Mouse (Mus musculus): ENCODE measurements around the gene Olfr693.

DNA sequence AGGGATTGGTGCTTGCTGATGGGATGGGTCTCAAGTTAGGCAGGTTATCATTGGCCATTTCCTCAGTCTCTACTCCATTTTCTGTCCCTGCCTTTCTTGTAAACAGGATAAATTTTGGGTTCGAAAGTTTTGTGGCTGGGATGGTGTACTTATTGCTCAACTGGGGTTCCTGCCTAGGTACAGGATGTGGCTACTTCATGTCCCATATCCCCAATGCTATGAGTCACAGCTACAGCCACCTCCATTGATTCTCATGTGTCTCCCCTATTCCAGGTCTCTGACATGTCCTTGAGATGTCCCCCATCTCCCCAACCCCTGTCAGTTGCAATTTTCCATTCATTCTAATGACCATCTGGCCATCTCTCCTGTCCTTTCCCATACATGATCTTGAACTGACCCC, 16.5 kb upstream of the Olfr693 start:
- TF ChIP-seq CTCF (IDR thresholded peaks at IDR 0.05; ENCODE audit: control insufficient read depth, insufficient read depth, insufficient read length) (no peak), MAX (IDR thresholded peaks at IDR 0.05) (no peak), MYOG (IDR thresholded peaks at IDR 0.05; ENCODE audit: control insufficient read depth, extremely low read depth, insufficient read length) (no peak)

All from C2C12 (cell line).